15 mouse cellular contexts compared by ENCODE assay signal in the genomic region with DNA sequence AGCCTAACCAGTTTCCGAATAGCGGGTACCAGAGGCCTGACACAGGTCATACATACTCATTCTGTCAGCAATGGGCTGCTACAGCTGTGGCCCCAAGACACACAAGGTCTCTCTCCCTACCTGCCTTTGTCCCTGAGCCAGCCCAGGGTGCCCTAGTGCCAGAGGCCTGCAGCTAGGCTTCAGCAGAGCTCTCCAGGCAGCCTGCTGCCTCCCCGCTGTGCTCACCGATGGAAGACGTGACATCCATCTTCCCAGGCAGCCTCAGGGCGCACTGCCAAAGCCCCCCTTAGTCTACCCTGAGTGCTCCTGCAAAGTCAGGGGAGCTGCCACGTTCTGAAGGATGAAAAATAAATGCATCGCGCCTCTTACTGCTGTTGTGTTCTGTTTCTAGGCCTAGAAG. TPM values are rescaled to one million over a fixed set of nuclear protein-coding genes. Genes with fewer than 3 reads are reported as not detected.
A peak's percentile ranks its signal among the peaks of the same experiment; 100 is the strongest.
DNase-seq lines count a peak whose midpoint lies in the region; ATAC-seq and TF ChIP-seq lines count a peak whose summit lies in the region.
"Had no signal": no experiment of that assay in that cellular context is flagged by ENCODE, and none has a peak within 500 bp of the region (broad histone marks: within the 10 kb centered on the region; RNA-seq: fewer than 3 reads in every experiment).

No protein-coding gene starts in this region.

- no peaks in the 10 kb centered on the region for H3K36me3 ChIP-seq in midbrain, embryonic 11.5 days (ENCODE audit: control insufficient read depth, insufficient read depth, low read length)
- H3K36me3 ChIP-seq in midbrain, embryonic 10.5 days, result no peaks in the 10 kb centered on the region
- H3K36me3 ChIP-seq in forebrain, embryonic 14.5 days (ENCODE audit: control insufficient read depth, insufficient read depth, low read length), result no peaks in the 10 kb centered on the region
- no peaks in the 10 kb centered on the region for H3K36me3 ChIP-seq in hindbrain, postnatal 0 days (ENCODE audit: insufficient read depth, low read length)
- H3K36me3 ChIP-seq in neural tube, embryonic 15.5 days, result no peaks in the 10 kb centered on the region

- 58% methylated on average over 9 of the region's 9 CpGs for WGBS in midbrain, embryonic 11.5 days
- 51% methylated on average over 9 of the region's 9 CpGs for WGBS in midbrain, embryonic 10.5 days
- 30% methylated on average over 9 of the region's 9 CpGs for WGBS in forebrain, embryonic 14.5 days
- 25% methylated on average over 9 of the region's 9 CpGs for WGBS in hindbrain, postnatal 0 days
- 31% methylated on average over 9 of the region's 9 CpGs for WGBS in neural tube, embryonic 15.5 days

- H3K4me3 ChIP-seq in midbrain, embryonic 11.5 days (ENCODE audit: low read depth, low read length), result no peak overlapping the region
- no peak overlapping the region for H3K4me3 ChIP-seq in midbrain, embryonic 10.5 days
- no peak overlapping the region for H3K4me3 ChIP-seq in forebrain, embryonic 14.5 days (ENCODE audit: low read depth, low read length)
- no peak overlapping the region for H3K4me3 ChIP-seq in hindbrain, postnatal 0 days (ENCODE audit: low read length)
- no peak overlapping the region for H3K4me3 ChIP-seq in neural tube, embryonic 15.5 days (replicated peaks)
- H3K4me3 ChIP-seq: embryonic facial prominence, embryonic 12.5 days; heart, embryonic 10.5 days; liver, embryonic 13.5 days had no signal

- no peak overlapping the region for H3K4me2 ChIP-seq in midbrain, embryonic 11.5 days
- H3K4me2 ChIP-seq in forebrain, embryonic 14.5 days (ENCODE audit: low read length), result no peak overlapping the region
- peak overlapping the region; percentile 3; the same call in 1 of the 2 replicates for H3K4me2 ChIP-seq in hindbrain, postnatal 0 days (ENCODE audit: low read depth, low read length)
- H3K4me2 ChIP-seq in neural tube, embryonic 15.5 days, result peak overlapping the region; percentile 9; the same call in 1 of the 2 replicates
- H3K4me2 ChIP-seq: liver, embryonic 13.5 days had no signal

- H3K27me3 ChIP-seq in midbrain, embryonic 11.5 days (ENCODE audit: control insufficient read depth, insufficient read depth, low read length), result no peaks in the 10 kb centered on the region
- H3K27me3 ChIP-seq in midbrain, embryonic 10.5 days (ENCODE audit: low read depth, poor library complexity, severe bottlenecking), result no peaks in the 10 kb centered on the region
- no peaks in the 10 kb centered on the region for H3K27me3 ChIP-seq in forebrain, embryonic 14.5 days (replicated peaks; ENCODE audit: control insufficient read depth, insufficient read depth, low read length)
- H3K27me3 ChIP-seq in hindbrain, postnatal 0 days (ENCODE audit: insufficient read depth, low read length), result no peaks in the 10 kb centered on the region
- H3K27me3 ChIP-seq in neural tube, embryonic 15.5 days (replicated peaks), result no peaks in the 10 kb centered on the region
- H3K27me3 ChIP-seq: CH12.LX; embryonic facial prominence, embryonic 12.5 days; liver, embryonic 13.5 days had no signal

- no peaks in the 10 kb centered on the region for H3K9me3 ChIP-seq in midbrain, embryonic 11.5 days (ENCODE audit: control insufficient read depth, low read length)
- H3K9me3 ChIP-seq in midbrain, embryonic 10.5 days (replicated peaks), result no peaks in the 10 kb centered on the region
- H3K9me3 ChIP-seq in forebrain, embryonic 14.5 days (replicated peaks; ENCODE audit: control insufficient read depth, low read length), result no peaks in the 10 kb centered on the region
- no peaks in the 10 kb centered on the region for H3K9me3 ChIP-seq in hindbrain, postnatal 0 days (ENCODE audit: low read length)
- H3K9me3 ChIP-seq in neural tube, embryonic 15.5 days (replicated peaks), result no peaks in the 10 kb centered on the region
- H3K9me3 ChIP-seq: embryonic facial prominence, embryonic 12.5 days; heart, embryonic 10.5 days; liver, embryonic 13.5 days had no signal

- ATAC-seq in midbrain, embryonic 11.5 days (ENCODE audit: low FRiP score), result no peak
- peak; percentile 61; the same call in 1 of the 2 replicates for ATAC-seq in forebrain, embryonic 14.5 days
- ATAC-seq in hindbrain, postnatal 0 days, result peak; percentile 39; the same call in 1 of the 2 replicates
- ATAC-seq in neural tube, embryonic 15.5 days (ENCODE audit: low FRiP score), result peak; percentile 66

- no peaks in the 10 kb centered on the region for H3K4me1 ChIP-seq in midbrain, embryonic 11.5 days (ENCODE audit: control insufficient read depth, insufficient read depth, low read length)
- H3K4me1 ChIP-seq in midbrain, embryonic 10.5 days, result 0 out of 2 replicates have a peak, but pooled peaks cover 3% of the 10 kb centered on the region
- H3K4me1 ChIP-seq in forebrain, embryonic 14.5 days (ENCODE audit: control insufficient read depth, insufficient read depth, low read length), result peaks cover 7% of the 10 kb centered on the region; the same call in 1 of the 2 replicates
- peaks cover 9% of the 10 kb centered on the region; the same call in 1 of the 2 replicates for H3K4me1 ChIP-seq in hindbrain, postnatal 0 days (ENCODE audit: insufficient read depth, low read length)
- peaks cover 16% of the 10 kb centered on the region for H3K4me1 ChIP-seq in neural tube, embryonic 15.5 days
- H3K4me1 ChIP-seq: liver, embryonic 13.5 days had no signal

- no peak overlapping the region for H3K9ac ChIP-seq in midbrain, embryonic 11.5 days (ENCODE audit: low read length)
- H3K9ac ChIP-seq in forebrain, embryonic 14.5 days (ENCODE audit: low read length), result no peak overlapping the region; the same call in 1 of the 2 replicates
- peak overlapping the region; percentile 19; the same call in 1 of the 2 replicates for H3K9ac ChIP-seq in hindbrain, postnatal 0 days (replicated peaks; ENCODE audit: low read length)
- H3K9ac ChIP-seq in neural tube, embryonic 15.5 days (replicated peaks), result 0 out of 2 replicates have a peak overlapping the region, but pooled peaks have one; percentile 14
- H3K9ac ChIP-seq: embryonic facial prominence, embryonic 12.5 days; liver, embryonic 13.5 days had no signal

- no peak for TF ChIP-seq CTCF in hindbrain, postnatal 0 days (IDR thresholded peaks at IDR 0.05; ENCODE audit: low read depth)

- no peak overlapping the region for H3K27ac ChIP-seq in midbrain, embryonic 11.5 days (ENCODE audit: low read depth, low read length)
- no peak overlapping the region for H3K27ac ChIP-seq in midbrain, embryonic 10.5 days (replicated peaks)
- peak overlapping the region; percentile 66 for H3K27ac ChIP-seq in forebrain, embryonic 14.5 days (ENCODE audit: low read depth, low read length)
- H3K27ac ChIP-seq in hindbrain, postnatal 0 days, result peak overlapping the region; percentile 46
- H3K27ac ChIP-seq in neural tube, embryonic 15.5 days (replicated peaks), result peak overlapping the region; percentile 65
- H3K27ac ChIP-seq: embryonic facial prominence, embryonic 12.5 days; heart, embryonic 10.5 days; kidney, postnatal 0 days; liver, embryonic 13.5 days had no signal

- DNase-seq in midbrain, embryonic 11.5 days (ENCODE audit: low spot score, missing footprints), result peak; percentile 53
- no peak for DNase-seq in midbrain, embryonic 10.5 days (ENCODE audit: low spot score)
- DNase-seq in forebrain, embryonic 14.5 days (ENCODE audit: low spot score), result peak; percentile 68
- DNase-seq in hindbrain, postnatal 0 days (ENCODE audit: low spot score), result peak; percentile 49
- DNase-seq in layer of hippocampus, postnatal 25 days (ENCODE audit: extremely low spot score in 1 of 2, low spot score in 1 of 2), result no peak
- DNase-seq in lung, postnatal 4 days, result no peak
- DNase-seq: cerebellum, adult 9-10 months; liver, embryonic 13.5 days; lung, postnatal 14 days; right cerebral cortex, postnatal 14 days had no signal

RNA-seq across cellular contexts. Expression of gene Fam114a1, which starts 58.1 kb away (rescaled TPM):
- 14.8 and 17.3 TPM in 2 replicates for polyA plus RNA-seq in midbrain, embryonic 11.5 days (2014; fragmentation: Nextera tagmentation; extraction: Ambion mirVana)
- polyA plus RNA-seq in midbrain, embryonic 10.5 days (2016; fragmentation: Nextera tagmentation; extraction: Ambion mirVana), result 16.8 and 19.0 TPM in 2 replicates
- 4.5 and 5.6 TPM in 2 replicates for polyA plus RNA-seq in forebrain, embryonic 14.5 days (2014; fragmentation: Nextera tagmentation; extraction: Ambion mirVana)
- total RNA-seq in hindbrain, postnatal 0 days (2014; rRNA removed), result 3.9 and 5.8 TPM in 2 replicates
- 6.8 and 7.3 TPM in 2 replicates for polyA plus RNA-seq in hindbrain, postnatal 0 days (2015; fragmentation: Nextera tagmentation; extraction: Ambion mirVana)
- 10.9 and 15.0 TPM in 2 replicates for polyA plus RNA-seq in neural tube, embryonic 15.5 days (2015; fragmentation: Nextera tagmentation; extraction: Ambion mirVana)
- total RNA-seq in layer of hippocampus, postnatal 25 days (2021), result 1 to 10 TPM; 5.2 to 5.8 TPM

Comparison
In these comparisons a context has a peak if more than half of its experiments do, and no peak if none do; other contexts are left out.
1. DNase-seq: peak in midbrain, embryonic 11.5 days (single experiment), forebrain, embryonic 14.5 days (single experiment) and hindbrain, postnatal 0 days (single experiment); none in midbrain, embryonic 10.5 days (single experiment), layer of hippocampus, postnatal 25 days (0 of 2) and lung, postnatal 4 days (0 of 2).
2. H3K27ac ChIP-seq: peak in forebrain, embryonic 14.5 days (single experiment), hindbrain, postnatal 0 days (single experiment) and neural tube, embryonic 15.5 days (single experiment); none in midbrain, embryonic 11.5 days (single experiment) and midbrain, embryonic 10.5 days (single experiment).
3. H3K4me2 ChIP-seq: peak in hindbrain, postnatal 0 days (single experiment) and neural tube, embryonic 15.5 days (single experiment); none in midbrain, embryonic 11.5 days (single experiment) and forebrain, embryonic 14.5 days (single experiment).
4. H3K9ac ChIP-seq: peak in hindbrain, postnatal 0 days (single experiment) and neural tube, embryonic 15.5 days (single experiment); none in midbrain, embryonic 11.5 days (single experiment) and forebrain, embryonic 14.5 days (single experiment).